Mouse (Mus musculus): ENCODE measurements at regions not wholly inside any gene's neighbourhood (a gene's known extent, or its start where the extent isn't known, plus 50 kb on each side); places are given as distances from the start of the nearest gene placed in this dataset.
A peak's percentile ranks its signal among the peaks of the same experiment; 100 is the strongest.

GRCm38 (mm10) chr12:62207211-62207610 is 684.3 kb downstream of the Lrfn5 start:
- peak; percentile 9 for DNase-seq (ENCODE audit: low spot score)

DNA sequence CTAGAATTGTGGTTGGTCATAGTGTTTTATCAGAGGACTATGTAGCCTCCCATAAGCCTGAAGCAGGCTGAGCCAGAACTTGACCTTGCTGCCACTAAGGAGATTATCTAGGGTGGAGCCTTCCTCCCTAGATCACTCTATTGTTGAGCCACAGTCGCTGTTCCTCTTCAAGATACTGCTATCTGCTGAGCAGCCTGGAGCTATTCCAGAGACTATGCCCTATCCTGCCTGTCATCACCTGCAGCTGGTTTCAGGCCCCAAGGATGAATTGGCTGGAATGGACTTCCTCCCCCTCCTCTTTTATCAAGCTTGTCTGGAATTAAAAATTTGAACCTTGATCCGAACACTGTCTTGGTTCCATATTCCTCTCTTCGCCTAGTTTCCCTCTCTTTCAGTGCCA is 709.9 kb downstream of the Lrfn5 start:
- no peak for DNase-seq (ENCODE audit: low spot score)

Data from layer of hippocampus, adult 11-12 months (tissue).